Mouse (Mus musculus): ENCODE results near the gene Cdh16.

- no peak for TF ChIP-seq ZNF384 (IDR thresholded peaks at IDR 0.05; ENCODE audit: low read depth, low read length)
- no peak for TF ChIP-seq CHD2 (IDR thresholded peaks at IDR 0.05; ENCODE audit: low read depth, low read length)
- TF ChIP-seq HCFC1 (IDR thresholded peaks at IDR 0.05; ENCODE audit: borderline replicate concordance, insufficient read depth, low read length) = no peak
Measured at GRCm38 (mm10) chr8:104630981-104631663, 6.9 kb upstream of the Cdh16 start, which contains the start of gene Rrad.
